Mouse (Mus musculus): Measurements from ENCODE around the gene Myg1. TPM values are rescaled to one million over a fixed set of nuclear protein-coding genes. Genes with fewer than 3 reads are reported as not detected.

Myg1 gene
- polyA plus RNA-seq, 1 experiment from 2014 or later: 86.3 TPM

DNA sequence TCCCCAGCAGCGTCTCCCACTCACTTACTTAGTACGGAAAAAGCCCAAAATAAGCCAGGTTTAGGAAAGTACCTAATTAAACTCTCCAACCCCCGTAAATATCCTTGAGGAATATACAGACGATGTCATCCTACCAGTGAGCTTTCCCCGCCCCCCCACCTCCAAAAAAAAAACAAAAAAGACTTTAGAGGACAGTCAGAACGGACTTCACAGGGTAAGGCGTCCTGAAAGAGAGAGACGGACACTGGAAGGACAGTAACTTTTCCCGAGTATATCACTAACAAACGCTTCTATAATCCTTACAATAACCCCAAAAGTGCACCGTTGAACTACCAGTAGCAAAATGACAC is 19.4 kb downstream of the Myg1 start:
- peaks cover 18% of the 10 kb centered on the region for H3K36me3 ChIP-seq
- peak overlapping the region; percentile 50 for H3K4me2 ChIP-seq
- peak; percentile 12; the same call in 1 of the 2 replicates for ATAC-seq (ENCODE audit: insufficient number of reproducible peaks, low FRiP score, low TSS enrichment, low read depth)
- no peaks in the 10 kb centered on the region for H3K9me3 ChIP-seq
- peak overlapping the region; percentile 86 for H3K27ac ChIP-seq
- H3K27me3 ChIP-seq: no peaks in the 10 kb centered on the region
- peak overlapping the region; percentile 68 for H3K4me3 ChIP-seq
- 9% methylated on average over 11 of the region's 11 CpGs for WGBS
- peaks cover 22% of the 10 kb centered on the region for H3K4me1 ChIP-seq
- H3K9ac ChIP-seq: peak overlapping the region; percentile 23; the same call in 1 of the 2 replicates

DNA sequence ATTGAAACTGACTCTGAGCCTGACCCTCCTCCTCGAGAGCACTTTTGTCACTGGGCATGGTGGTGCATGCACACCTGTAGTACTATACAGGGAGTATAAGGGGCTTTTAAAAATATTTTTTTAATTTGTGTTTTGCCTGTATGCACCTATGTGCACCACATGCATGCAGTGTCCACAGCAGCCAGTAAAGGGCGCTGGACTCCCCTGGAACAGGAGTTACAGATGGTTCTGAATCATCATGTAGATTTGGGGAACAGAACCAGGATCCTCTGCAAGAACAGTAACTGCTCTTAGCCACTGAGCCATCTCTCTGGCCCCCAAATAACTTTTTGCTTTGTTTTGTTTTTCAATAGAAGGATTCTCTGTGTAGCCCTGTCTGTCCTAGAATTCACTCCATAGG is 20.7 kb downstream of the Myg1 start:
- ATAC-seq (ENCODE audit: insufficient number of reproducible peaks, low FRiP score, low TSS enrichment, low read depth): no peak
- H3K36me3 ChIP-seq: peaks cover 5% of the 10 kb centered on the region; the same call in 1 of the 2 replicates
- WGBS: 66% methylated on average over 2 of the region's 2 CpGs
- no peak overlapping the region for H3K27ac ChIP-seq
- H3K9ac ChIP-seq: no peak overlapping the region
- H3K4me3 ChIP-seq: no peak overlapping the region
- H3K27me3 ChIP-seq: no peaks in the 10 kb centered on the region
- no peaks in the 10 kb centered on the region for H3K9me3 ChIP-seq
- H3K4me2 ChIP-seq: no peak overlapping the region
- peaks cover 30% of the 10 kb centered on the region for H3K4me1 ChIP-seq

DNA sequence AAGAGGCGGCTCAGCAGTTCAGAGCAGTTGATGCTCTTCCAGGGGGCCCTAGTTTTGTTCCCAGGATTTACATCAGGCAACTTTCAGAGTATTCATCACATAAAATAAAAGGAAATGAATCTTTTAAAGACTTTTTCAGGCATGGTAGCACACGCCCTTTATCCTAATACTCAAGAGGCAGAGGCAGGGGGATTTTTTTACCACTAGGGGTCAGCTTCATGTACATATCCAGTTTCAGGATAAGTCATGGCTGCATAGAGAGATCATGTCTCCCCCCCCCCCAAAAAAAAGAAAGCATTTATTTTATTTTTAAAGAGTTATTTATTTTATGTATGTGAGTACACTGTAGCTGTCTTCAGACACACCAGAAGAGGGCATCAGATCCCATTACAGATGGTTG is 22.5 kb downstream of the Myg1 start:
- Histone ChIP-seq H3K4me2 (no peak overlapping the region), H3K4me3 (no peak overlapping the region), H3K27ac (no peak overlapping the region), H3K27me3 (peaks cover 11% of the 10 kb centered on the region), H3K4me1 (peaks cover 46% of the 10 kb centered on the region), H3K9ac (no peak overlapping the region), H3K9me3 (no peaks in the 10 kb centered on the region), H3K36me3 (no peaks in the 10 kb centered on the region)
- ATAC-seq (ENCODE audit: insufficient number of reproducible peaks, low FRiP score, low TSS enrichment, low read depth): no peak
- WGBS: 56% methylated on average over 2 of the region's 2 CpGs

DNA sequence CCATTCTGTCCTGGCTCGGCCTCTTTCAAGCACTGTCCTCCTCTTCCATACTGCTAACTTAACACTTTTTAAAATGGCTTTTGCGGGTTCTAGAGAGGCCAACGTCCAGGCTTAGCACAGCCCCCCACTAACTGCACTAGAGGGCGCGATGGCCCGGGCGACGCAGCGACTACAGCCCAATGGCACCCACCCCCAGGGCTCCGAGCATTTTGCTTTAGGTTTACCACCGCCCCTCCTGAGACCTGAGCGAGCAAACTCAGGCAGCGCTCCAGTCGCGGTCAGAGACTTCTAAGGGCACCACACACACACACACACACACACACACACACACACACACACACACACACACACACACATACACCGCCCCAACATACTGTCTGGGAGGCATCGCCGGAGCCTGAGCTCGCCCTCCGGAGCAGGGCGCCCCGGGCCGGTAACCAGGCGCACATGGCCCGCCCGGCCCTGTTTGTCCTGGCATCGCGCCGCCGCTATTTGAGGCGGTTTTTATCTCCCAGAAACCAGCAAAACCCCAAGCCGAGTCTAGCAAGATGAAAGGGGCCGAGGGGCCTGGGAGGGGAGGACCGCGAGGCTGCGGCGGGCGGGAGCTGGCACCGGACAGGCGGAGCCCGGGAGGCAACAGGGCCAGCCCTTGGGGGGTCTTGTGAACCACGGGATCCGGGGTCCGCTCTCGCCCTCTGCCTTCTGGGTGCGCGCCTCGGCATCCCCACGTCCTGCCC is 23.8 kb downstream of the Myg1 start:
- peak; percentile 69 for ATAC-seq (ENCODE audit: insufficient number of reproducible peaks, low FRiP score, low TSS enrichment, low read depth)
- H3K4me3 ChIP-seq: peak overlapping the region; percentile 51
- peaks cover 13% of the 10 kb centered on the region for H3K27me3 ChIP-seq
- no peaks in the 10 kb centered on the region for H3K9me3 ChIP-seq
- peak overlapping the region; percentile 87 for H3K27ac ChIP-seq
- no peaks in the 10 kb centered on the region for H3K36me3 ChIP-seq
- peak overlapping the region; percentile 92 for H3K4me2 ChIP-seq
- peaks cover 42% of the 10 kb centered on the region for H3K4me1 ChIP-seq
- WGBS: under 1% methylated on average over 47 of the region's 49 CpGs
- H3K9ac ChIP-seq: peak overlapping the region; percentile 51

DNA sequence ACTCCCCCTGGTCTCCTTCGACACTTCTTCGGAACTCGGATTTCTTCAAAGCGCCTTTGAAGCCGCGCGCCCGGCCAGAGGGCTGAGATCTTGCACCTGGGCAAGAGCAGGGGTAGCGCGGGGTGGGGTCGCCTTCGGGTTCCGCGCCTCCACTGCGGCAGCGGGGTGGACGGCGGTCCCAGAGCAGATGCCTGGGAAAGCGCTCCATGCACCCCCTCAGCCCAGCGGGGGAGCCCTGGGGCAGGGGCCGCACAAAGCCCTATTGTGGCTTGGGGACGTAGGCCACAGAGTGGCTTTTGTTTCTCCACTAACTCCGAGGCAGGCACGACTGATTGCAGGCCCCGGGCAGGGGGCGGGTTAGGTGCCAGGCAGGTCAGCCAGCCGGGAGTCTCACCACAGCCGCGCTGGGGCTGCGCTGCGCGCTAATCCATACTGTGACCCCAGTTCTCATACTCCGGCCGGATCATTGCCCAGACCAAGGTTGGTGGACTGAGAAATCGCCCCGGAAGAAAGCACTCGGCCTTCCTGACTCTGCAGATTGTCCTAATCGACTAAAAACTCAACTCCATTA is 24.4 kb downstream of the Myg1 start:
- peak overlapping the region; percentile 51 for H3K9ac ChIP-seq
- peak overlapping the region; percentile 92 for H3K4me2 ChIP-seq
- peaks cover 13% of the 10 kb centered on the region for H3K27me3 ChIP-seq
- peaks cover 41% of the 10 kb centered on the region for H3K4me1 ChIP-seq
- H3K27ac ChIP-seq: peak overlapping the region; percentile 87
- no peaks in the 10 kb centered on the region for H3K36me3 ChIP-seq
- ATAC-seq (ENCODE audit: insufficient number of reproducible peaks, low FRiP score, low TSS enrichment, low read depth): peak; percentile 68
- peak overlapping the region; percentile 51 for H3K4me3 ChIP-seq
- no peaks in the 10 kb centered on the region for H3K9me3 ChIP-seq
- 4% methylated on average over 37 of the region's 38 CpGs for WGBS

DNA sequence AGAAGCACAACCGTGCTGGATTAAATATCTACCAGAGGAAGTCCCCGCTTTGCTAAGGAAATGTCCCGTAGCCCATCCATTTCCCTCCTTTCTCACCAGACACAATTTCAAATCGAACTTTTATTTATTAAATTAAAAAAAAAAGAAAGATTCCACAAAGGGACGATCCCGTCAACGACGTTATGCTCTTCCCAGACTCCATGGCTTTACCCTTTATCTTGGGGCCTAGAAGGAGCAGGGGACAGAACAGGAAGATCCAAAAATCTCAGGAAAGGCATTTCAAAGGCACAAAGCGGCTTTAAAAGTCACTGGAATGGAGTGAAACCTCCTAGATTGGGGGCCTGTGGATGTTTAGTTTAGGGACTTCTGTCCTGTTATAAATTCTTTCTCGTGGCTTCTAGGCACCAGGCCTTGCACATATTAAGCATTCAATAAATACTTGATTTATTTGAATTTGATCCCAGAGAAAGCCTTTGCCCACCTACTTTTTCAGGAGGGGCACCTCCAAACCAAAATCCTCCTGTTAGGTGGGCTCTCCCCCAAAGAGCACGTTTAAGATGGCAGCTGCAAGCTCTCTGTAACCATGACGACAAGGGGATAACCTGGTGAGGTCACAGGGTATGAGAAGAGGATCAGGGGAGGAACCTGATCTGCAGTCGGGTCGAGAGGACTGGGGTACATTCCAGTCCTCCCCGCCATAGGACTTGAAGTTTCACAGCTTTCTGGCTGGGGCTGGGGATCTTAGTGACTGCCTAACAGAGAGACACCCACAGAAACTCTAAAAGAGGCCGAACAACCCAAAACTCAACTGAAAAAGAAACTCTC is 25.2 kb downstream of the Myg1 start:
- H3K4me1 ChIP-seq: peaks cover 38% of the 10 kb centered on the region
- H3K36me3 ChIP-seq: no peaks in the 10 kb centered on the region
- peak overlapping the region; percentile 51; the same call in 1 of the 2 replicates for H3K4me3 ChIP-seq
- H3K4me2 ChIP-seq: peak overlapping the region; percentile 92; the same call in 1 of the 2 replicates
- 42% methylated on average over 16 of the region's 16 CpGs for WGBS
- peak overlapping the region; percentile 87; the same call in 1 of the 2 replicates for H3K27ac ChIP-seq
- no peaks in the 10 kb centered on the region for H3K9me3 ChIP-seq
- 0 out of 2 replicates have a peak overlapping the region, but pooled peaks have one; percentile 51 for H3K9ac ChIP-seq
- H3K27me3 ChIP-seq: peaks cover 13% of the 10 kb centered on the region
- no peak for ATAC-seq (ENCODE audit: insufficient number of reproducible peaks, low FRiP score, low TSS enrichment, low read depth)

DNA sequence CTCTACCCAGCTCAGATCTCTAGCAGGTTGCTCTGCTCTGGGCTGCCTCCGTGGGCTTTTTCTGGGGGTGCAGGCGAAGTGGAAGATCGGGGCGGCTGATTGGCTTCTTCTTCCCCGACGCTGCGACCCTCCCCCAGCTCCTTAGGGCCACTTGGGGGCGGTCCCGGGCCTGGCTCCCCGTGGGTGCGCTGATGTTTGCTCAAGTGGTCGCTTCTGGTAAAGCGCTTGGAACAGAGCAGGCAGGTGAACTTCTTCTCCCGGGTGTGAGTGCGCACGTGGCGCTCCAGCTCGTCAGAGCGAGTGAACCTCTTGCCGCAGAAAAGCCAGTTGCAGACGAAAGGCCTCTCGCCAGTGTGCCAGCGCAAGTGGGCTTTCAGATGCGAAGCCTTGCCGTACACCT is 26.6 kb downstream of the Myg1 start:
- Histone ChIP-seq H3K9ac (no peak overlapping the region), H3K27me3 (peaks cover 17% of the 10 kb centered on the region), H3K27ac (no peak overlapping the region), H3K9me3 (no peaks in the 10 kb centered on the region), H3K4me1 (peaks cover 45% of the 10 kb centered on the region), H3K36me3 (no peaks in the 10 kb centered on the region), H3K4me2 (peak overlapping the region; percentile 35), H3K4me3 (peak overlapping the region; percentile 6)
- WGBS: 4% methylated on average over 25 of the region's 25 CpGs
- ATAC-seq (ENCODE audit: insufficient number of reproducible peaks, low FRiP score, low TSS enrichment, low read depth): no peak

DNA sequence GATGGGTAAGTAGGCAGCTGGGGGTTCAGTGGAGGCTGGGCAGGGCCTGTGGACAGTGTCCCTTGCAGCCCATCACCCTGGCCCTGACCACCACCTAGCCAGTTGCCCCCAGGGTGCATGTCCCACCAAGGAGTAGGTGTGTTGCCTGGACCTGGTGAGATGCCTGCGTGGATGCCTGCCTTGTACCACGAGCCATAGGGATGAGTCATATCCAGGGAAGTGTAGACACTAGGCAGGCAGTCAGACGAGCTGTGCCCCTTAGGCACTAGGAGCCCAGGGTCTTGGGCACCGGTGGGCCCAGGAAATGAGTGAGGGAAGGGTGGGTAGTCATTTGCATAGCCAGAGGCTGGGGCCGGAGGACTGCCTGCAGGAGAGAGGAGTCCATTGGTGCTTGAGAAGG is 27.3 kb downstream of the Myg1 start:
- Histone ChIP-seq H3K4me3 (no peak overlapping the region), H3K27ac (no peak overlapping the region), H3K4me2 (no peak overlapping the region), H3K9me3 (no peaks in the 10 kb centered on the region), H3K27me3 (peaks cover 17% of the 10 kb centered on the region), H3K36me3 (no peaks in the 10 kb centered on the region), H3K4me1 (peaks cover 45% of the 10 kb centered on the region), H3K9ac (no peak overlapping the region)
- WGBS: 34% methylated on average over 5 of the region's 5 CpGs
- ATAC-seq (ENCODE audit: insufficient number of reproducible peaks, low FRiP score, low TSS enrichment, low read depth): no peak

DNA sequence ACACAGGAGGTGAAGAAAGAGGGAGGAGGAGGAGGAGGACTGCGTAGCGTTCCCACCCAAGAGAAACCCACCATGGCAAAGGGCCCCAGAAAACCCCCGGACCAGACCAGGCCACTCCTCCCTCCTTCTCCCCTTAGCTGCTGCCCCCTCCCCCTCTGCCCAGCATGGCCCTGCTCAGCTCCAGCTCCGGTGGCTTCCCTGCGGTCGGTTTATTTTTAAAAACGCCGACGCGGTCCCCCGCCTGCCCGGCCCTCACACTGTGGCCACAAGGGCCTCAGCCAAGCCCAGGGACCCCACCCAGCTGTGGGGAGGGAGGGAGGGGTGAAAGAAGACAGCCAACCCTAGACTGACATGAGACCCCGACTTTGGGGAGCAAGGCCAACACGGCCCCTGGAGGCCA is 31.1 kb downstream of the Myg1 start:
- Histone ChIP-seq H3K36me3 (no peaks in the 10 kb centered on the region), H3K4me2 (peak overlapping the region; percentile 37), H3K9ac (0 out of 2 replicates have a peak overlapping the region, but pooled peaks have one; percentile 10), H3K4me3 (peak overlapping the region; percentile 14), H3K27me3 (peaks cover 23% of the 10 kb centered on the region), H3K27ac (peak overlapping the region; percentile 72), H3K4me1 (peaks cover 32% of the 10 kb centered on the region), H3K9me3 (no peaks in the 10 kb centered on the region)
- WGBS: 12% methylated on average over 10 of the region's 14 CpGs
- peak; percentile 68 for ATAC-seq (ENCODE audit: insufficient number of reproducible peaks, low FRiP score, low TSS enrichment, low read depth)

DNA sequence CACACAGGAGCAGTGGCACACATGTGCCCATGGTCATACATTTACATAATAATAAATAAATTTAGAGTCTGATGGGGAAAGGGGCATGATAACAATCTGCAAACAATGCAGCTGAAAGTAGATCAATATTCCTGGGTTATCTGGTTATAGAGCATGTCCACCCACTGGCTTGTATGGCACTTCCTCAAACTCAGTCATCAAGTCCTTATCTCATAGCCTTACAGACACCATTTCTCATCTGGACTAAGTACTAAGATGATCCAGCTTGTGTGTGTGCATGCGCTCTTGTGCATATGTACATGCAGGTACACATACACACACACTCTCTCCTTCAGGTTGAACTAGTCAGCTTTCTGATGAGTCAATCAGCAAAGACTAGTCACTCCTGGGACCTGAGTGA is 33.2 kb downstream of the Myg1 start:
- peaks cover 10% of the 10 kb centered on the region for H3K27me3 ChIP-seq
- H3K9ac ChIP-seq: no peak overlapping the region
- no peaks in the 10 kb centered on the region for H3K36me3 ChIP-seq
- 95% methylated on average over 1 of the region's 1 CpGs for WGBS
- ATAC-seq (ENCODE audit: insufficient number of reproducible peaks, low FRiP score, low TSS enrichment, low read depth): no peak
- peak overlapping the region; percentile 29 for H3K4me3 ChIP-seq
- H3K27ac ChIP-seq: no peak overlapping the region
- no peak overlapping the region for H3K4me2 ChIP-seq
- no peaks in the 10 kb centered on the region for H3K9me3 ChIP-seq
- peaks cover 17% of the 10 kb centered on the region for H3K4me1 ChIP-seq

DNA sequence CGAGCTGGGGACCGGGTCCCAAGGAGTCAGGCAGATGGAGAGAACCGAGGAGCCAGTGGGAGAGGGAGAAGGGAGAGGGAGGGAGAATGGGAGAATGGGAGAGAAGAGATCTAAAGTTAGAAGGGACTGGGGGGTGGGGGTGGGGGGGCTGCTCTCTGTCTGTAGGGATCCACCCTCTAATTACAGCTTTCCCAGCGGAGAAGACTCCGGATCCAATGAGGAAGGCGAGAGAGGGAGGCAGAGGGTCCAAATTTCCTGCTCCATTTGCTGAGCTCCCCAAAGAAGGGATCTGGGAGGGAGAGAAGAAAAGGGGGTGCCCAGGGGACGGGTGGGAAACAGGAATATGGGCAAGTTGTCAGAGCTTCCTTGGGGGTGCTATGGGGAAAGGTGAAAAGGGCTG is 34.7 kb downstream of the Myg1 start:
- no peak overlapping the region for H3K9ac ChIP-seq
- H3K4me2 ChIP-seq: peak overlapping the region; percentile 47
- H3K27me3 ChIP-seq: peaks cover 10% of the 10 kb centered on the region
- no peaks in the 10 kb centered on the region for H3K9me3 ChIP-seq
- H3K36me3 ChIP-seq: no peaks in the 10 kb centered on the region
- peak overlapping the region; percentile 29 for H3K4me3 ChIP-seq
- WGBS: 11% methylated on average over 7 of the region's 7 CpGs
- no peak for ATAC-seq (ENCODE audit: insufficient number of reproducible peaks, low FRiP score, low TSS enrichment, low read depth)
- H3K4me1 ChIP-seq: peaks cover 31% of the 10 kb centered on the region
- H3K27ac ChIP-seq: 0 out of 2 replicates have a peak overlapping the region, but pooled peaks have one; percentile 40

All from limb, embryonic 15.5 days (tissue).